Mouse (Mus musculus): ENCODE measurements around the gene Tpp2.
"Not testable (repeated sequence)": the region's sequence is repeated elsewhere in the genome, so short reads cannot be mapped to it uniquely, and the experiment has no call there.

Gene Tpp2

GRCm38 (mm10) chr1:44019934-44020333 lies 86.5 kb downstream of the Tpp2 start, which contains the start of gene Mettl21c:
Mettl21c (minus strand) TSS chr1:44020034.
- DNase-seq (ENCODE audit: low spot score): no peak

GRCm38 (mm10) chr1:44022656-44023055 lies 89.2 kb downstream of the Tpp2 start:
- no peak for DNase-seq (ENCODE audit: low spot score)

GRCm38 (mm10) chr1:44027651-44028050 lies 94.2 kb downstream of the Tpp2 start:
- no peak for DNase-seq (ENCODE audit: low spot score)

GRCm38 (mm10) chr1:44032213-44032612 lies 98.8 kb downstream of the Tpp2 start:
- no peak for DNase-seq (ENCODE audit: low spot score)

GRCm38 (mm10) chr1:44032948-44033347 lies 99.5 kb downstream of the Tpp2 start:
- no peak for DNase-seq (ENCODE audit: low spot score)

- DNase-seq (ENCODE audit: low spot score): peak; percentile 76
These were observed 108.5 kb downstream of the Tpp2 start for GRCm38 (mm10) chr1:44041797-44042554.

- no peak for DNase-seq (ENCODE audit: low spot score)
These were observed 109.1 kb downstream of the Tpp2 start for GRCm38 (mm10) chr1:44042555-44042915.

GRCm38 (mm10) chr1:44045689-44046088 lies 112.2 kb downstream of the Tpp2 start:
- not testable (repeated sequence) for DNase-seq (ENCODE audit: low spot score)

- DNase-seq (ENCODE audit: low spot score): peak; percentile 80
These were observed 113.1 kb downstream of the Tpp2 start for GRCm38 (mm10) chr1:44046556-44046955.

All from adipocyte (in vitro differentiated cells).